Mouse (Mus musculus): ENCODE measurements around the gene Cdkn2aipnl.
A peak's percentile ranks its signal among the peaks of the same experiment; 100 is the strongest.

Cdkn2aipnl gene

GRCm38 (mm10) chr11:51946144-51946543 lies 21.3 kb upstream of the Cdkn2aipnl start:
- no peak for DNase-seq (ENCODE audit: low read depth, low spot score)

DNA sequence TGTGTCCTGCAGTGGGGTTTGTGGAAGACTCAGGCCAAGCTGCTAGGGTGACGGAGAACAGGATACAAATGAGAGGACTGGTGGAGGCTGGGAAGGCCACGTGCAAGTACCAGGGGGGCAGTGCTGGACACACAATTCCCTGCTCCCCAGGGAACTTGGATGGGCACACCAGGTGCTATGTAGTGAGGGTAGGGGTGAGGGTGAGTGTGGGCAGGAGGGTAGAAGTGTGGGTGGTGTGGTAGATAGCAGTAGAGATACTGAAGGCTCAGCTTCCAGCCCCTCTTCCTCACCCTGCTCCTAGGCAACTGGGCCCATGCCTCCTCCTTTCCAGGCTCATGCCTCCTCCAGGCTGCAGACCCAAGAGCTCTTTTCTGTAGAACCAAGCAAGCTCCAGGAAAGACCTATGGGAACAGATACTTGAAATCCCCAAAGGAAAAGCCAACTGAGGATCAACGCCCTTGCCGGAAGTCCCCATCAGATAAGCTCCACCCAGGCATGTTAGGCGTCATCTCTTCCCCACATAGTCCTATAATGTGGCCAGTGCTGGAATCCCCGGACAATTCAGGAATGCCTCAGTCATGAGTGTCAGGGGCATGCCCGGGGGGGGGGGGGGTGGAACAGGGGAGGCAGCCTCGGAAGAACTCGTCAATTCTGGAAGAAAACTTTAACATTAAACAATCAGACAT lies 18.2 kb upstream of the Cdkn2aipnl start:
- DNase-seq (ENCODE audit: low read depth, low spot score): no peak

GRCm38 (mm10) chr11:51949919-51950318 lies 17.5 kb upstream of the Cdkn2aipnl start:
- DNase-seq (ENCODE audit: low read depth, low spot score): no peak

DNA sequence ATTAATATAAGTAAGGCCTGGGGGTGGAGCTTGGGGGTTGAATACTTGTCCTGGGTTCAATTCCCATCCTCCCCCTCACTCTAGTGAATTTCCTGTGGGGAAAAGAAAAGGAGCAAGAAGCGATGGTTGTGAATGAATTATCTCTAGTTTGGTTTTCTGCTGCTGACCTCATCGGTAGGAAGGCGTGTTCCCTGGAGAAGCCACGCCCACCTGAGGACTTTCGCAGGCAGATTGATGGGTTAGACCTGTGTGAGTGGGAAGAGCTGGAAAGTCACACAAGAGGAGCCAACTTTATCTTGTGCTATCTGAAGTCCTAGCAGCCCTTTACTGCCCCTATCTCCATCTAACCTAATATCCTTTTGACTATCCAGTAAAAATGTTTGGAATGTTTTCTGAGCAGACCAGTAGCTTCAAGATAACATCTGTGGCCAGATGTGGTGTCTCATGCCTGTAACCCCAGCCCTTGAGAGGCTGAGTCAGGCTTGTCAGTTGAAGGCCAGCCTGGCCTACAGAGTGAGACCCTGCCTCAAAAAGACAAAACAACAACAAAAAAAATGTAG lies 15.5 kb upstream of the Cdkn2aipnl start:
- no peak for DNase-seq (ENCODE audit: low read depth, low spot score)

DNA sequence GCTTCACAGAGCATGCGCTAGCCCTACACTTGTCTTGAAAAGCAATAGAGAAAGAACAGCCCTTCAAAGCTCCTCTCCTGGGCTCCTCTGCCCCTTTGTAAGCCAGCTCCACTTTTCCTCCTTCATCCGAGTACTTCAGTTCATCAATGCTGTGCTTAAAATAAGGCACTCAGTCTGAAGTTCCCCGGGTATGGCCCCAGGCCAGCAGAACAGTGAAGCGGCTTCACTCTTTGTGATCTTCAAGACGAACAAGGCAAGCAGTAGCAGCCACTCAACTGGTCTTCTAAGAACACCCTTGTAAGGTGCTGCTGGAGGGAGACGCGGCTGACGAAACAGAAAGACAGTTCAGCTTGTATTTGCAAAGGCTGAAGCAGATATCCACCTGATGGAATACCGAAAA lies 11.3 kb upstream of the Cdkn2aipnl start:
- DNase-seq (ENCODE audit: low read depth, low spot score): no peak

- DNase-seq (ENCODE audit: low read depth, low spot score): no peak
Measured at GRCm38 (mm10) chr11:51957760-51958159, 9.7 kb upstream of the Cdkn2aipnl start.

- DNase-seq (ENCODE audit: low read depth, low spot score): no peak
Measured at GRCm38 (mm10) chr11:51959511-51959910, 8.0 kb upstream of the Cdkn2aipnl start.

GRCm38 (mm10) chr11:51960061-51960460 lies 7.4 kb upstream of the Cdkn2aipnl start:
- no peak for DNase-seq (ENCODE audit: low read depth, low spot score)

DNA sequence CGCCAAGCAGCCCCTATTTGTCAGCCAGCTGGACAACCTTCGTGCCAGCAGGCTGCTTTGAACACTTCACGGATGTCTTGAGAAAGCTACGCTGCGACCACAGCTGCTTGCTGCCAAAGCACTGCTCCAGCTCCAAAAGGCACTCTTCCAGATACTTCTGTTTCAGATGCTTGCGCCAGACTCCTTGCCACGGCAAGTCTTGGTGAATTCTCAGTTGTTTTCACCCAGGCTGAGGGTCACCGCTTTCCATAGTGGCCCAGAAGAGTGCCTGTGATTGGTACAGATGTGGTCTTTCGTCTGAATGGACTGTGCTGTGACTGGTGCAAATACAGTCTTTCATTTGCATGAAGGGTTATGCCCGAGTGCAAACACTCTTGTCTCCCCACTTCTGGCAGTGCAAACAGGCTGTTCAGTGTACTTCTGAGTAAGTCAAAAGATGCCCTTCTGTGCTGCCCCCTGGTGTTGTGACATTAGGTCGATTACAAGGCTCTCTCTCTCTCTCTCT lies 6.4 kb upstream of the Cdkn2aipnl start:
- DNase-seq (ENCODE audit: low read depth, low spot score): no peak

- no peak for DNase-seq (ENCODE audit: low read depth, low spot score)
Measured at GRCm38 (mm10) chr11:51961761-51962160, 5.7 kb upstream of the Cdkn2aipnl start.

DNA sequence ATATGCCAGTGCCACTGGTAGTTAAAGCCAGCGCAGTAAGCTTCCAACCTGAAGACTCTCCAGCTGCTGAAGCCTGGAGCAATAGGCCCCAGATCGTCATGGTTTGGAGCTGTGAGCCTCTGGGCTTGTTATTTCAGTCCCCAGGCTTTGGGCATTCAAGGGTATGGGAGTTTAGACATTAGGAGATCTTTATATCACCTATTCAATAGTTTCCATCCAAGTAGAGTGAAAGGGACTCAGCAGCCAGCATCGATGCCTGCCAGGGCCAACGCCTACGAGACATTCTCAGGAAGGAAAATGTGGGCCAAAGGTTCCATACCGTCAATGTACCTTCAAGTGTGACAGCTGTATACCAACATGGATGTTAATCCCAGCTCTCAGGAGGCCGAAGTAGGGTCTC lies 5.2 kb upstream of the Cdkn2aipnl start:
- DNase-seq (ENCODE audit: low read depth, low spot score): no peak

- no peak for DNase-seq (ENCODE audit: low read depth, low spot score)
Measured at GRCm38 (mm10) chr11:51966651-51967050, 810 bp upstream of the Cdkn2aipnl start.

- no peak for DNase-seq (ENCODE audit: low read depth, low spot score)
Measured at GRCm38 (mm10) chr11:51968896-51969295, 1.4 kb downstream of the Cdkn2aipnl start.

- DNase-seq (ENCODE audit: low read depth, low spot score): no peak
Measured at GRCm38 (mm10) chr11:51969511-51969910, 2.0 kb downstream of the Cdkn2aipnl start.

DNA sequence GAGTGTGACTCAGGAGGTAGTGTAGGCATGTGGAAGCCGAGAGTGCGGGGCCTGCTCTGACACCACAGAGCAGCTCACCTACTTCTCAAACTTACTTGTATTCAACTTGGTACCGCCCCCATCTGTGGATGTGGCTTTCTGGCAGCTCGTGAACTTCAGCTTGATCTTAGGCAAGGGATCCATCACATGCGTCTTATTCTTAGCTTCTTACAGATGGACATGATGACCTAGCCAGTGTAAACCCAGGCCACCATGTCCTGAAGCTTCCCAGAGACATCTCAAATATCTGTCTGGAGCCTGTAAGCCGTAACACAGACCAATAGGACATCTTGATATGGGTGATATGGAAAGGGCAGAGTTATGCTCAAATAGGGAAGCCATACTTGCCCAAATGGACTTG lies 4.2 kb downstream of the Cdkn2aipnl start:
- DNase-seq (ENCODE audit: low read depth, low spot score): no peak

GRCm38 (mm10) chr11:51999611-52000289 lies 32.3 kb downstream of the Cdkn2aipnl start:
- DNase-seq (ENCODE audit: low read depth, low spot score): no peak

DNA sequence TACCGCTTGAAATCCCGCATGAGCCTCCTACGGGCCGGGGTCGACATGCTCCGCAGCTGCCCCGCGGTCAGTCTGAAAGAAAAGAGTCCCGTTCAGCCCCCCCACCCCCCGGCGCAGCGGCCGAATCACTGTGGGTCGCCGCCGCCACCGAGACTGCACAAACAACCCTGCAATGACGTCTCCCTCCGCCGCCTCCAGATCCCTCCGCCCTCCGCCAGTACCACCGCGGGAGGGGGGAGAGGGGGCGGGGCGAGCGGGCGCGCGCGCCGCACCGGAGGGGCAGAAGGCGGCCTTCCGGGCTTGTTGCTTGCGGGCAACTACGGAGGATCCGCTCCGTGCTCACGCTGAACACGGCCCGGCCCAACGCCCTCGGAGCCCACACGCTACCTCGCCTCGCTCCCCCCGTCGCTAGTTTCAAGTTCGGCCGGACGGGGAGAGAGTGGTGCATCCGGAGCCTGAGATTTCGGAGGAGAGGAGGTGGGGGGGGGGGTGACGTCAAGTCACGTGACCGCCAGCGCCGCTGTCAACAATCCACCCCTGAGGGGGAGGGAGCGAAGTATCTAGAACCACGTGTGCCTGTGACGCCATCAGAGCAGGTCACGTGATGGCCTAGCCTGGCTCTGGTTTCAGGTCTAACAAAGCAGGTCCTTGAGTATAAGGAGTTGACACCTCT lies 33.0 kb downstream of the Cdkn2aipnl start, which contains the start of gene Ube2b:
TSS of gene Ube2b (minus strand) at position 473 of the 673 bp plus-strand sequence.
- DNase-seq (ENCODE audit: low read depth, low spot score): peak; percentile 96

DNA sequence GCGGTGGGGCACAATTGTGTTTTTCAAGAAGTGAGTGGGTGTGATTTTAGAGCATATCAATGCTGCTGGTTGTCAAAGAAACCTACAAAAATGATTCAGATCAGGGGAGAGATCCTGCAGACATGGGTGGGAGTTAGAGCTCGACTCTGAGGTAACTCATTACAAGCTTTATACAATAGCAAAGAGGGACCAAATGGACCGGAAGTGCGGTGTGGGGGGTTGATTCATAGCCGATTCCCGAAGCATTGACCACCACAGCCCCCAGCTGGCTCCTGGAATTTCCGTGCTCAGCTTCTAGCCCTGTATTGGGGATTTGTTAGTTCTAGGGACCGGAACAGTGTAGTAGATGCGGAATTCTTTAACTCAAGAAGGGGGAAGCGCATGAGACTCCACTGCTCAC lies 33.9 kb downstream of the Cdkn2aipnl start:
- DNase-seq (ENCODE audit: low read depth, low spot score): no peak

- DNase-seq (ENCODE audit: low read depth, low spot score): no peak
Measured at GRCm38 (mm10) chr11:52001861-52002260, 34.4 kb downstream of the Cdkn2aipnl start.

GRCm38 (mm10) chr11:52002842-52003504 lies 35.5 kb downstream of the Cdkn2aipnl start:
- no peak for DNase-seq (ENCODE audit: low read depth, low spot score)

- no peak for DNase-seq (ENCODE audit: low read depth, low spot score)
Measured at GRCm38 (mm10) chr11:52003505-52003771, 36.0 kb downstream of the Cdkn2aipnl start.

Data from retina, adult 2 months (tissue).